Mouse (Mus musculus) forebrain, embryonic 10.5 days (tissue): ENCODE results near the gene Gnl2. TPM values are rescaled to one million over a fixed set of nuclear protein-coding genes. Genes with fewer than 3 reads are reported as not detected.

Experiments used
- DNase-seq: peaks from one replicate; pipeline ENCODE4 v3.0.0-alpha.2; 2017; ENCODE audit warnings: low spot score; ENCODE audit errors: extremely low spot score
- H3K27ac ChIP-seq: fragments of 300-500 bp; sonication (generic); 2 replicates; pipeline ENCODE4 v1.5.1; 2016; ENCODE audit warnings: mild to moderate bottlenecking
- H3K27me3 ChIP-seq: fragments of 300-500 bp; sonication (generic); 2 replicates; pipeline ENCODE4 v1.6.1; 2016; ENCODE audit warnings: mild to moderate bottlenecking; ENCODE audit not compliant: poor library complexity, severe bottlenecking
- H3K36me3 ChIP-seq: fragments of 300-500 bp; sonication (generic); replicated peaks from 2 replicates; pipeline ENCODE4 v1.6.1; 2016; ENCODE audit warnings: mild to moderate bottlenecking, moderate library complexity
- H3K4me1 ChIP-seq: fragments of 300-500 bp; sonication (generic); 2 replicates; pipeline ENCODE4 v1.6.1; 2016
- H3K4me3 ChIP-seq: fragments of 300-500 bp; sonication (generic); 2 replicates; pipeline ENCODE4 v1.5.1; 2016; ENCODE audit warnings: mild to moderate bottlenecking, moderate library complexity
- H3K9me3 ChIP-seq: fragments of 300-500 bp; sonication (generic); 2 replicates; pipeline ENCODE4 v1.6.1; 2016; ENCODE audit warnings: mild to moderate bottlenecking, moderate library complexity
- WGBS: fragments of 180-500 bp; shearing (Covaris S2); methylation state at CpG from one replicate; pipeline ENCODE4 v1.1.7; 2016; 5-methylcytosine and 5-hydroxymethylcytosine counted together
- polyA plus RNA-seq: library from polyadenylated mRNA; unstranded; fragments of >200 nt; fragmentation: Nextera tagmentation; extraction: Ambion mirVana; gene quantifications from 2 replicates; pipeline ENCODE4 v1.2.1, GENCODE M21; 2016

Gnl2 gene
- 99.7 and 107 TPM in 2 replicates for polyA plus RNA-seq

GRCm38 (mm10) chr4:125015806-125016635 is at the start of gene Gnl2:
Gene Gnl2, plus strand, starts transcription at chr4:125016585.
- Histone ChIP-seq H3K4me3 (no peak within 1 kb of the TSS), H3K4me1 (peaks cover 6% of the 10 kb centered on the region; the same call in 1 of the 2 replicates), H3K9me3 (no peaks in the 10 kb centered on the region), H3K27me3 (0 out of 2 replicates have a peak, but pooled peaks cover 4% of the 10 kb centered on the region), H3K36me3 (no peaks in the 10 kb centered on the region), H3K27ac (no peak within 1 kb of the TSS)
- WGBS: 91% methylated on average over 10 of the region's 10 CpGs
- DNase-seq: no peak

GRCm38 (mm10) chr4:124968711-124969110 is 47.7 kb upstream of the Gnl2 start:
- Histone ChIP-seq H3K27me3 (peaks cover 6% of the 10 kb centered on the region; the same call in 1 of the 2 replicates), H3K9me3 (no peaks in the 10 kb centered on the region), H3K27ac (peak overlapping the region; percentile 85), H3K4me3 (no peak overlapping the region), H3K36me3 (no peaks in the 10 kb centered on the region), H3K4me1 (peaks cover 94% of the 10 kb centered on the region)
- WGBS: 46% methylated on average over 6 of the region's 6 CpGs
- DNase-seq: no peak

GRCm38 (mm10) chr4:124969219-124969848 is 47.1 kb upstream of the Gnl2 start:
- Histone ChIP-seq H3K4me3 (no peak overlapping the region), H3K36me3 (no peaks in the 10 kb centered on the region), H3K27ac (peak overlapping the region; percentile 85), H3K9me3 (no peaks in the 10 kb centered on the region), H3K27me3 (peaks cover 6% of the 10 kb centered on the region; the same call in 1 of the 2 replicates), H3K4me1 (peaks cover 88% of the 10 kb centered on the region)
- DNase-seq: no peak
- 70% methylated on average over 7 of the region's 7 CpGs for WGBS

- no peak for DNase-seq
- H3K4me3 ChIP-seq: no peak overlapping the region
- H3K9me3 ChIP-seq: no peaks in the 10 kb centered on the region
- 71% methylated on average over 11 of the region's 11 CpGs for WGBS
- H3K27ac ChIP-seq: peak overlapping the region; percentile 85
- H3K4me1 ChIP-seq: peaks cover 84% of the 10 kb centered on the region
- peaks cover 6% of the 10 kb centered on the region; the same call in 1 of the 2 replicates for H3K27me3 ChIP-seq
- no peaks in the 10 kb centered on the region for H3K36me3 ChIP-seq
These were observed 46.2 kb upstream of the Gnl2 start for GRCm38 (mm10) chr4:124970194-124970593.

GRCm38 (mm10) chr4:124970677-124971076 is 45.7 kb upstream of the Gnl2 start:
- H3K27ac ChIP-seq: peak overlapping the region; percentile 85
- no peak for DNase-seq
- H3K36me3 ChIP-seq: no peaks in the 10 kb centered on the region
- peaks cover 84% of the 10 kb centered on the region for H3K4me1 ChIP-seq
- no peaks in the 10 kb centered on the region for H3K9me3 ChIP-seq
- H3K27me3 ChIP-seq: peaks cover 6% of the 10 kb centered on the region; the same call in 1 of the 2 replicates
- H3K4me3 ChIP-seq: no peak overlapping the region
- WGBS: 40% methylated on average over 5 of the region's 5 CpGs

GRCm38 (mm10) chr4:124971094-124971493 is 45.3 kb upstream of the Gnl2 start:
- Histone ChIP-seq H3K36me3 (no peaks in the 10 kb centered on the region), H3K27me3 (peaks cover 6% of the 10 kb centered on the region; the same call in 1 of the 2 replicates), H3K9me3 (no peaks in the 10 kb centered on the region), H3K4me1 (peaks cover 82% of the 10 kb centered on the region), H3K4me3 (no peak overlapping the region), H3K27ac (peak overlapping the region; percentile 85)
- 90% methylated on average over 8 of the region's 8 CpGs for WGBS
- no peak for DNase-seq

GRCm38 (mm10) chr4:124972316-124972715 is 44.1 kb upstream of the Gnl2 start:
- peak; percentile 38 for DNase-seq
- WGBS: 53% methylated on average over 9 of the region's 9 CpGs
- peaks cover 74% of the 10 kb centered on the region for H3K4me1 ChIP-seq

GRCm38 (mm10) chr4:124973296-124973695 is 43.1 kb upstream of the Gnl2 start:
- WGBS: 81% methylated on average over 2 of the region's 2 CpGs
- H3K4me3 ChIP-seq: no peak overlapping the region
- no peaks in the 10 kb centered on the region for H3K9me3 ChIP-seq
- H3K4me1 ChIP-seq: peaks cover 76% of the 10 kb centered on the region
- DNase-seq: no peak
- H3K27ac ChIP-seq: peak overlapping the region; percentile 85
- no peaks in the 10 kb centered on the region for H3K36me3 ChIP-seq
- peaks cover 6% of the 10 kb centered on the region; the same call in 1 of the 2 replicates for H3K27me3 ChIP-seq

More at GRCm38 (mm10) chr4:124972316-124972715, 44.1 kb upstream of the Gnl2 start:
- peak overlapping the region; percentile 85 for H3K27ac ChIP-seq
- H3K36me3 ChIP-seq: no peaks in the 10 kb centered on the region
- no peaks in the 10 kb centered on the region for H3K9me3 ChIP-seq
- H3K4me3 ChIP-seq: no peak overlapping the region
- peaks cover 6% of the 10 kb centered on the region; the same call in 1 of the 2 replicates for H3K27me3 ChIP-seq

- DNase-seq: no peak
- Histone ChIP-seq H3K4me1 (peaks cover 60% of the 10 kb centered on the region), H3K27ac (peak overlapping the region; percentile 67), H3K27me3 (peaks cover 27% of the 10 kb centered on the region), H3K36me3 (no peaks in the 10 kb centered on the region), H3K4me3 (no peak overlapping the region), H3K9me3 (no peaks in the 10 kb centered on the region)
- WGBS: 41% methylated on average over 5 of the region's 5 CpGs
These were observed 38.2 kb upstream of the Gnl2 start for GRCm38 (mm10) chr4:124978201-124978600.

- Histone ChIP-seq H3K9me3 (no peaks in the 10 kb centered on the region), H3K4me3 (no peak overlapping the region), H3K27ac (no peak overlapping the region), H3K27me3 (peaks cover 85% of the 10 kb centered on the region), H3K36me3 (no peaks in the 10 kb centered on the region), H3K4me1 (peaks cover 80% of the 10 kb centered on the region)
- DNase-seq: no peak
- WGBS: 25% methylated on average over 9 of the region's 9 CpGs
These were observed 32.4 kb upstream of the Gnl2 start for GRCm38 (mm10) chr4:124983893-124984526.

- peak overlapping the region; percentile 64 for H3K4me3 ChIP-seq
- WGBS: 7% methylated on average over 18 of the region's 18 CpGs
- H3K27me3 ChIP-seq: peaks cover 91% of the 10 kb centered on the region
- H3K9me3 ChIP-seq: no peaks in the 10 kb centered on the region
- H3K36me3 ChIP-seq: no peaks in the 10 kb centered on the region
- DNase-seq: no peak
- H3K27ac ChIP-seq: peak overlapping the region; percentile 88
- H3K4me1 ChIP-seq: peaks cover 81% of the 10 kb centered on the region
These were observed 31.3 kb upstream of the Gnl2 start for GRCm38 (mm10) chr4:124984871-124985670.
